Comparison of ENCODE assay signal across 26 mouse cellular contexts in genomic region chr16:33894449-33894848, GRCm38 (mm10).
DNase-seq lines count a peak whose midpoint lies in the region; ATAC-seq and TF ChIP-seq lines count a peak whose summit lies in the region.
"Had no signal": no experiment of that assay in that cellular context is flagged by ENCODE, and none has a peak within 500 bp of the region (broad histone marks: within the 10 kb centered on the region; RNA-seq: fewer than 3 reads in every experiment).

No protein-coding gene starts in this region.

- H3K4me3 ChIP-seq in embryonic facial prominence, embryonic 13.5 days = no peak overlapping the region
- H3K4me3 ChIP-seq in embryonic facial prominence, embryonic 10.5 days = no peak overlapping the region
- no peak overlapping the region for H3K4me3 ChIP-seq in liver, postnatal 0 days (ENCODE audit: low read depth, low read length)
- H3K4me3 ChIP-seq: erythroblast, embryonic 14.5 days; forebrain, embryonic 13.5 days; heart, embryonic 10.5 days; limb, embryonic 15.5 days; neural tube, embryonic 12.5 days had no signal

- TF ChIP-seq CTCF in liver, postnatal 0 days (IDR thresholded peaks at IDR 0.05; ENCODE audit: low read depth) = no peak

- TF ChIP-seq EP300 in liver, postnatal 0 days (IDR thresholded peaks at IDR 0.05; ENCODE audit: low read depth) = no peak

- WGBS in embryonic facial prominence, embryonic 13.5 days = 50% methylated on average over 1 of the region's 1 CpGs
- 73% methylated on average over 1 of the region's 1 CpGs for WGBS in embryonic facial prominence, embryonic 10.5 days
- WGBS in liver, postnatal 0 days (ENCODE audit: insufficient replicate concordance) = 6% methylated on average over 1 of the region's 1 CpGs

- no peak overlapping the region for H3K9ac ChIP-seq in embryonic facial prominence, embryonic 13.5 days
- H3K9ac ChIP-seq in liver, postnatal 0 days (replicated peaks) = no peak overlapping the region
- H3K9ac ChIP-seq: forebrain, embryonic 13.5 days; limb, embryonic 15.5 days; neural tube, embryonic 12.5 days had no signal

- DNase-seq in embryonic facial prominence, embryonic 10.5 days (ENCODE audit: low spot score) = no peak
- DNase-seq in layer of hippocampus, adult 9-11 months = peak; percentile 54
- no peak for DNase-seq in layer of hippocampus, adult 8-10 months (ENCODE audit: low spot score in 2 of 2)
- DNase-seq in brain, adult 2 months (ENCODE audit: low read depth, low spot score) = peak; percentile 38
- DNase-seq in liver, postnatal 0 days = no peak
- no peak for DNase-seq in thymus, postnatal 4 days
- DNase-seq: adrenal gland, postnatal 25 days; cerebellum, adult 2 months; cerebellum, postnatal 36 days; gastrocnemius, postnatal 14 days; layer of hippocampus, postnatal 36 days; lung, postnatal 10 days; right cerebral cortex, postnatal 4 days; thymus, postnatal 14 days had no signal

- no peak for ATAC-seq in embryonic facial prominence, embryonic 13.5 days (ENCODE audit: insufficient number of reproducible peaks, insufficient read depth, low FRiP score, low TSS enrichment, low read depth)
- ATAC-seq in liver, postnatal 0 days = no peak
- ATAC-seq in monocyte, adult 5-6 weeks (replicated peaks; ENCODE audit: insufficient number of reproducible peaks, low FRiP score, low TSS enrichment, poor library complexity, severe bottlenecking) = no peak
- ATAC-seq: forebrain, embryonic 13.5 days; hindbrain, postnatal 0 days; intestine, postnatal 0 days had no signal

- H3K4me2 ChIP-seq in embryonic facial prominence, embryonic 13.5 days = no peak overlapping the region
- H3K4me2 ChIP-seq in liver, postnatal 0 days (ENCODE audit: low read depth, low read length) = no peak overlapping the region
- H3K4me2 ChIP-seq: forebrain, embryonic 13.5 days; limb, embryonic 15.5 days; midbrain, embryonic 11.5 days; neural tube, embryonic 12.5 days had no signal

- H3K9me3 ChIP-seq in embryonic facial prominence, embryonic 13.5 days = no peaks in the 10 kb centered on the region
- no peaks in the 10 kb centered on the region for H3K9me3 ChIP-seq in embryonic facial prominence, embryonic 10.5 days
- H3K9me3 ChIP-seq in liver, postnatal 0 days (ENCODE audit: low read length) = no peaks in the 10 kb centered on the region
- H3K9me3 ChIP-seq: forebrain, embryonic 13.5 days; G1E; heart, embryonic 10.5 days; limb, embryonic 15.5 days; neural tube, embryonic 12.5 days had no signal

- H3K27ac ChIP-seq in embryonic facial prominence, embryonic 13.5 days = 0 out of 2 replicates have a peak overlapping the region, but pooled peaks have one; percentile 4
- no peak overlapping the region for H3K27ac ChIP-seq in embryonic facial prominence, embryonic 10.5 days (replicated peaks)
- 0 out of 2 replicates have a peak overlapping the region, but pooled peaks have one; percentile 11 for H3K27ac ChIP-seq in liver, postnatal 0 days (ENCODE audit: low read depth)
- H3K27ac ChIP-seq: forebrain, embryonic 13.5 days; heart, embryonic 10.5 days; hindbrain, postnatal 0 days; kidney, postnatal 0 days; limb, embryonic 15.5 days; neural tube, embryonic 12.5 days had no signal

- peaks cover 7% of the 10 kb centered on the region for H3K36me3 ChIP-seq in embryonic facial prominence, embryonic 13.5 days
- peaks cover 12% of the 10 kb centered on the region for H3K36me3 ChIP-seq in embryonic facial prominence, embryonic 10.5 days (replicated peaks)
- no peaks in the 10 kb centered on the region for H3K36me3 ChIP-seq in liver, postnatal 0 days (replicated peaks; ENCODE audit: insufficient read depth, low read length)
- H3K36me3 ChIP-seq: G1E; neural tube, embryonic 12.5 days had no signal

- H3K4me1 ChIP-seq in embryonic facial prominence, embryonic 13.5 days = peaks cover 64% of the 10 kb centered on the region
- H3K4me1 ChIP-seq in embryonic facial prominence, embryonic 10.5 days = peaks cover 53% of the 10 kb centered on the region
- H3K4me1 ChIP-seq in liver, postnatal 0 days (ENCODE audit: insufficient read depth) = peaks cover 43% of the 10 kb centered on the region

- no peaks in the 10 kb centered on the region for H3K27me3 ChIP-seq in embryonic facial prominence, embryonic 13.5 days
- H3K27me3 ChIP-seq in embryonic facial prominence, embryonic 10.5 days (replicated peaks; ENCODE audit: low read depth, poor library complexity, severe bottlenecking) = no peaks in the 10 kb centered on the region
- H3K27me3 ChIP-seq in liver, postnatal 0 days (ENCODE audit: insufficient read depth, low read length) = no peaks in the 10 kb centered on the region
- H3K27me3 ChIP-seq: forebrain, embryonic 13.5 days; limb, embryonic 15.5 days; neural tube, embryonic 12.5 days had no signal

Comparison
In these comparisons a context has a peak if more than half of its experiments do, and no peak if none do; other contexts are left out.
1. DNase-seq: peak in layer of hippocampus, adult 9-11 months (single experiment) and brain, adult 2 months (single experiment); none in embryonic facial prominence, embryonic 10.5 days (single experiment), layer of hippocampus, adult 8-10 months (0 of 2), liver, postnatal 0 days (single experiment) and thymus, postnatal 4 days (single experiment).